Mouse (Mus musculus) testis, adult 2 months (tissue): ENCODE results near the gene Nxpe4.

Experiments used
- CTCF ChIP-seq: fragments of 200-500 bp; IDR thresholded peaks from 2 replicates; pipeline ENCODE4 v1.5.1; 2012; ENCODE audit warnings: low read depth, mild to moderate bottlenecking, inconsistent platforms, low read length, moderate library complexity; ENCODE audit not compliant: control insufficient read depth, insufficient read depth, insufficient replicate concordance
- POLR2A ChIP-seq: fragments of 200-500 bp; IDR thresholded peaks from 2 replicates; pipeline ENCODE4 v1.6.1; 2012; ENCODE audit warnings: low read depth, mild to moderate bottlenecking, inconsistent platforms, low read length, moderate library complexity; ENCODE audit not compliant: control insufficient read depth

DNA sequence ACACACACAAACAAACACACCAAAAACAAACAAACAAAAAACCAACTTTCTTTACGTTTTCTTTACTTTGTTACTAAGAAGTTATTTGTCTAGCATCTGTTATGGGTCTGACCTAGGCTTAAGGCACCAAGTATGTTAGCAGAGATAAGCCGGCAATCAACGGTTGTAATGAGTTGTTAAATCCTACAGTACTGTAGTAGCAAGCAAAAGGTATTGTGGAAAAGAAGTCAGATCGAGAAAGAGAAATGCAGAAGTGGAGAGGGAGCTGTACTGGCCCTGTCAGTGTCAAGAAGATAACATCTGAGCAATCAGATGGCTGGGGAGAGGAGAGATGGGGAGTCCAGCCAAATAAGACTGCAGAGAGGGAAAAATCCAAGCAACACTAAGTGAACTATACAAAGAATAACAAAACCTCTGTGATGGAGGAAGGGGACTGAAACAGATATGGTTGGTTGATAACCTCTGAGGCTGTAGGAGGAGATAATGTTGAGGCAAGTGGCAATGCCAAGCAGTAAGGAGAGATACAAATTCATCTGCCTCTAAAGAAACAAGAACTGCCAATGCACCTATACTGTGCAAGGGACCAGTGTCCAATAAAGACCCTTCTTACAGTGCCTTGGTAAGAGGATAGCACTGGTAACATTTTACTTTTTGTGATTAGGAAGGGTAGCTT is 177.1 kb downstream of the Nxpe4 start:
- TF ChIP-seq CTCF = no peak
- TF ChIP-seq POLR2A = no peak
